Mouse (Mus musculus) thymus, postnatal 36 days (tissue): ENCODE measurements around the gene Coq10a.
"Not testable (repeated sequence)": the region's sequence is repeated elsewhere in the genome, so short reads cannot be mapped to it uniquely, and the experiment has no call there.

Experiments
- DNase-seq, 2 experiments: peaks; one replicate each; pipeline ENCODE4 v3.0.0; 2022; ENCODE audit warnings: mixed read lengths in 2 of 2

Gene Coq10a

DNA sequence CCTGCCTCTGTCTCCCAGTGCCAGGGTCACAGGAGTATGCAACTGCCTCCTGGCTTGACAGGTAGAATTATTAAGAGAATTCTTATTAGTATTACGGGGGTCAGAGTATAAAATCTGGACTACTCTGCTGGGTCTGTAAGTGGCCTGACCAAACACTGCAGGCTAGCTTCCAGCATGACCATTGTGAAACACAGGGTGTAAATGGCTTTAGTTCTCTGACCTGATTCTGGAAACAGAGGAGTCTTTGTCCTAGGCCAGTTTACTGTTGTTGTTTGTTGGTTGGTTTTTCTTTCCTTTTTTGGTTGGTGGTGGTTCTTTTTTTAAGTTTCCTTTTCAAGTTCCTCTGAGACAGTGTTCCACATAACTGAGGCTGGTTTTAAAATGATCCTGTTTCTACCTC lies 25.4 kb downstream of the Coq10a start:
- DNase-seq, result no peak

DNA sequence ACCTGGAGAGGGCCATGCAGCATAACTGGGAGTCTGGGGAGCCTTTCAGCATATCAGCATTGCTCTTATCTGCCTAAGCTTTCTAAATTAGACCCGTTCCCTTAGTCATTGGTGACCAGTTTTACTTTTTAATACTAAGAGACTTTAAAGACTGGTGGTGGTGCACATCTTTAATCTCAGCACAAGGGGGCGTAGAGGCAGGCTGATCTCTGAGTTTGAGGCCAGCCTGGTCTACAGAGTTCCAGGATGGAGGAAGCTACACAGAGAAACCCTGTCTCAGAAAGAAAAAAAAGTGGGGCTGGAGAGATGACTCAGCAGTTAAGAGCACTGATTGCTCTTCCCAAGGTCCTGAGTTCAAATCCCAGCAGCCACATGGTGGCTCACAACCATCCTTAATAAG lies 28.5 kb downstream of the Coq10a start:
- DNase-seq, result no peak

DNA sequence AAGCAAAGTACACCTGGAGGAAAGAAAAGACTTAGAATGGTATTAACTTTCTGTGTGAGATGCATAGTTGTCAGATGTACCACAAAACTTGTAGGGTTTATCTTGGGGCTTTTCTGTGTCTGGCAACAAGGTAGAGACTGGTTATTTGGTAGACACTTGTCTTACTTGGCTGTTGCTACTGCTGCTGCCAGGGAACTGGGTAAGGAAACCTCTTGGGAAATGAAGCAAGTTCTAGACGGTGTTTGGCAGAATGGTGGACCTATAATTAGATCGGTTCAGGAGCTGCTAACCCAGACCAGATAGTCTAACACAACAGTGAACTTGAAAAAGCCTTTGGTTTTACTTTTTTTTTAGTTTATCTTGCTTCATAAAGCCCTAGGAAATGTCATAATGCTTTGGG lies 29.8 kb downstream of the Coq10a start:
- no peak for DNase-seq

DNA sequence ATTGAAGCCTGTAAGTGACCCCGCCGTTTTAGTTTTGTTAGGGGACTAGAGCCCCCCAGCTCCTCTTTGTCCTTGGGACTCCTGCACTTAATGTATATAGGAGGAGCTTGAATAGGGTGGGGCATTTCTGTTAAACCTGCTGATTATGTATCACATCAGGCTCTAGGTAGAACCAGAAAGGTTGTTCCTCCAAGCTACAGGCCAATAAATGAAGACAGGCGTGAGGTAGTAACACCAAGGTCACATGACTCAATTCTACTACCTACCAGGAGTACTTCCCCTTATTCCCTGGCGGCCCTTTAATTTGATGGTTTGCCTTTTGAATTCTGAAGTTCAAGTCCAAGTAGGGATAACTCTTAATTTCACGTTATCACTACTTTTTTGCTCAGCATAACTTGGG lies 30.4 kb downstream of the Coq10a start:
- DNase-seq, result no peak

DNA sequence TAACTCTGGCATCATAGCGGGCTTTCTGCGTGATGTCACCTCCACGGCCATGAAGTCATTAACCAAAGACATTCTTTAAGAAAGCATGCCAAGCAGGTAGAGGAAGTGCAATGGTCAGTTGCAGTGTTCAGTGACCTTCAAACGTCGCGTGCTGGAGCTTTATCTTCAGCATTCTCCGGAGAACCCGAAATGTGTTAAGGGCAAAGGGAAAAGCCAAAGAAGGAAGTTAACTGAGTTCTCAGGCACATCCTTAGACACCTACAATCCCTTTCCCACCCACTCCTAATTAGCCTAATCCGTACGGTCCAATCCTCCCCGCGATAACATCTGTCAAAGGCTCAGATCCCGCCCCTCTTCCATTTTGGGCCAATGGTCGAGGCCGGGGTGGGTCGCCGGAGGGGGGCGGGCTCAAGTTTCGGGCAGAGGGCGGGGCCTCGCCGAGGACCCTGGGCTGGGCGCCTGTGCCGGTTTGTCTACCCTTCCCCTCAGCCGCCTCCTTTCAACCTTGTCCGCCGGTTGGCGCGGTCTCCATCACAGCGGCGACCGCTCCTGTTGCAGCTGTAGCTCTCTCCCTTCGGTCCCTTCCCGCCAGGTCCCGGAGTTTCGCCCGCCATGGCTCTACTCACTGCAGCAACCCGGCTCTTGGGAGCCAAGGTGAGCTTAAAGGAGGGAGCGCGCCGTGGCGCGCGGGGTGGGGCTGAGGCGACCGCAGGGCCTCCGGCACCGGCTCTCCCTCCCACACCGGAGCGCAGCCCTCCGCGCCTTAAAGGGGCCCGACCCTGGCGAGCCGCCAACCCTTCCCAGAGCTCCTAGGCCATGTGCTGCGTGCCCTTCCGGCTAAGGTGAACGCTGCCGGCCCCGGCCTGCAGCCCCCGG lies 31.3 kb downstream of the Coq10a start, which contains the start of gene Cs:
TSS of gene Cs (plus strand) at position 429 of the 876 bp plus-strand sequence.
- peak; percentile 97 for DNase-seq

DNA sequence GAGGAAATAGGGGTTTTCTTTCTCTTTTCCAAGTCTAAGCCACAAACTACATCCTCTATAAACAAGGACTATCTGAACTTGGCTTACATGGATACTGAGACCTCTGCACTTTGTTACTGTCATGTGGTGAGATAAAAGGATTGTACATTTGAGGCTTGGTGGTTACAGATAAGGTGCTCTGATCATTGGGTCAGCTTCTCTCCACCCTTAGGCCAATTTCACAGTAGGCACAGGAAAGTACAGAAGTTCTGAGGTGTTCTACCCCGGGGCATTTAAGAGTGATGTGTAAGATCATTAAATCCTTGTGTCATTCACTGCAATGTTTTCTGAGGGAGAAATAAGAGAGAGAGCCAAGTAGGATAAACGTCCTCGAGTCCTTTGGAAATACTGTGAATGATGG lies 32.2 kb downstream of the Coq10a start:
- no peak for DNase-seq

DNA sequence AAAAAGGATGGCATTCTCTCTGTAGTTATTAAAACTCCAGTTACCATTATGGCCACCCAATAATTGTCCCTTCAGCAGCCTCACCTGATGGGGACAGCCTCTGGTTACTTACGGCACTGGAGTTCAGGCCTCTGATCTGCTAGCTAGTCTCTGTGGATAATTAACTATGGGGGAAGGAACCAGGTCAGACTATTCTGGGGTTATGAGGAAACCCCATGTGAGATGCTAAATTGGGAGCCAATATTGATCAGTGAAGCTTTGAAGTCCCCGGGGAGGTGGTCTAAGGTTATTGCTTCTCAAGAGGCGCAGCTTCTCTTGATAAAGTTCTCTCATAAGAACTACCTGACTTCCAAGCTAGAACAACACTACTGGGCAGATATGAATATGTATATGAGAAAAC lies 32.6 kb downstream of the Coq10a start:
- no peak for DNase-seq

DNA sequence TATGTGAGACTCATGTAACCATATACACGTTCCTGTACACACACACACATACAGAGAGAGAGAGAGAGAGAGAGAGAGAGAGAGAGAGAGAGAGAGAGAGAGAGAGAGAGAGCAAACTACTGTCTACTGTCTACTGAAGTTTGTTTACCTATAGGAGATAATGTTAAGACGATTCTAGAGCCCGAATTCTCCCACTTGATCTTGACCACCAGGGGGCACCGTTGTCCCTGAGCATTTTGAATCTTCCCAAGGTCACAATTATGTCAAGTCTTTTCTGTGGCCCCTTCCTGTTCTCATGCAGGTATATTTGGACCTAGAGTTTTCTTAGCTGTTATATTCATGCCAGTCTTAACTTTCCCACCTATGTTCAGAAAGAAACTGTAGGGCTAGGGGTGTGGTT lies 33.2 kb downstream of the Coq10a start:
- peak; percentile 78 to 82 for DNase-seq

DNA sequence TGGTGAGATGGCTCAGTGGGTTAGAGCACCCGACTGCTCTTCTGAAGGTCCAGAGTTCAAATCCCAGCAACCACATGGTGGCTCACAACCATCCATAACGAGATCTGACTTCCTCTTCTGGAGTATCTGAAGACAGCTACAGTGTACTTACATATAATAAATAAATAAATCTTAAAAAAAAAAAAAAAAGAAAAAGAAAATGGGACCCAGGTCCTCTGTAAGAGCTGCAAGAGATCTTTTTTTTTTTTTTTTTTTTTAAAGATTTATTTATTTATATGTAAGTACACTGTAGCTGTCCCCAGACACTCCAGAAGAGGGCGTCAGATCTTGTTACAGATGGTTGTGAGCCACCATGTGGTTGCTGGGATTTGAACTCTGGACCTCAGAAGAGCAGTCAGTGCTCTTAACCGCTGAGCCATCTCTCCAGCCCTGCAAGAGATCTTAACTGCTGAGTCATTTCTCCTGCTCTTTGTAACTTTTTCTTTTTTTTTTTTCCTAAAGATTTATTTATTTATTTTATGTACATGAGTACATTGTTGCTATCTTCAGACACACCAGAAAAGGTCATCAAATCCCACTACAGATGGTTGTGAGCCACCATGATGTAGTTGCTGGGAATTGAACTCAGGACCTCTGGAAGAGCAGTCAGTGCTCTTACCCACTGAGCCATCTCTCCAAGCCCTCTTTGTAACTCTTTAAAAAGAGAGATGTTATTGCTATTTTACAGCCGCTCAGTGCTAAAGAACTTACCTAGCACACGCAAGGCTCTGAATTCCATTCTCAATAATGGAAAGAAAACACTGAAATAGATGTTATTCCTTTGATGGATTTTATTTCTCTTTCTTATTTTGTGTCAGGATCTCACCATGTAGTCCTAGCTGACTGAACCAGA lies 36.2 kb downstream of the Coq10a start:
- not testable (repeated sequence) for DNase-seq

DNA sequence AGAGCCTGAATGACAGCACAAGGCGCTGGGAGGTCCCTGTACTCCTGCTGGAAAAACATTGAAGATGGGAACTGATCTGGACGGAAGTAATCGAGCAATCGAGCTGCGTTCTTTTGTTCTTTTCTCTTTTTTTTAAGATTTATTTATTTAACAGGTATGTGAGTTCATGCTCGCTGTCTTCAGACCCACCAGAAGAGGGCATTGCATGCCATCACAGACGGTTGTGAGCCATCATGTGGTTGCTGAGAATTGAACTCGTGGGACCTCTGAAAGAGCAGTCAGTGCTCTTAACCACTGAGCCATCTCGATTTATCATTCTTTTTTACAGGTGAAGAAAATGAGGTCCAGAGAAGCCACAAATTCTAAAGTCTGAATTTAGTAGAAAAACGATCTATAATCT lies 41.2 kb downstream of the Coq10a start:
- no peak for DNase-seq

DNA sequence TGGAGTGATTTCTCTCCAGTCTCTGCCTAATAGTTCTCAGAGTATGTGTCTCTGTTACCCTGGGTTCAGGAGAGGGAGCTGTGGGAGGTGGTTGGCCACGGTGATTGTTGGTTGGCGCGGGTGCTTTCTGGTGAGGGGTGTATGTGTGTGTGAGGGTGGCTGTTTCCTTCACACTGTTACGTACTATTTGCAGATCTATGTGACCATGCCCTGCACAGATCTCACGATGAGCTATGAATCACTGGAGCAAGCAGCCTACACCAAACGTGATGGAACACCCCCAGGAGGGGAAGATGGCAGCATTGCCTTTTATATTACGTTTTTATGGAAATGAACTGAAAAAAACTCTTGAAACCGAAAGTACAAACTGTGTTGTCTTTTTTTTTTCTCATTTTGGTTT lies 42.0 kb downstream of the Coq10a start:
- no peak for DNase-seq

DNA sequence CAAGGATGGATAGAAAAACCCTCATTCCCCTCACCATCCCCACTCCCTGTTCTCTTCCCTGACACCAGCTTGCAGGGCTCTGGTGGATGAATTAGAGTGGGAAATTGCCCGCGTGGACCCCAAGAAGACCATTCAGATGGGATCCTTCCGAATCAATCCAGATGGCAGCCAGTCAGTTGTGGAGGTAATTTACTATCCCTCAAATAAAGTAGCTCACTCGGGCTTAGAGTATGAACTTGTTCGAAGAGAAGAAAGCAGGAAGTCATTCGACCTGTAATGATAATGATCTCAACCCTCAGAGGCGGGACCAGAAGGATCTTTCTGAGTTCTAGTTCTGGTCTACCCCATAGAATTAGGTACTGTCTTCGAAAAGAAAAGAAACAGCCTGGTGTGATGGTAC lies 45.3 kb downstream of the Coq10a start:
- peak in 1 of 2 experiments; percentile 6 for DNase-seq

DNA sequence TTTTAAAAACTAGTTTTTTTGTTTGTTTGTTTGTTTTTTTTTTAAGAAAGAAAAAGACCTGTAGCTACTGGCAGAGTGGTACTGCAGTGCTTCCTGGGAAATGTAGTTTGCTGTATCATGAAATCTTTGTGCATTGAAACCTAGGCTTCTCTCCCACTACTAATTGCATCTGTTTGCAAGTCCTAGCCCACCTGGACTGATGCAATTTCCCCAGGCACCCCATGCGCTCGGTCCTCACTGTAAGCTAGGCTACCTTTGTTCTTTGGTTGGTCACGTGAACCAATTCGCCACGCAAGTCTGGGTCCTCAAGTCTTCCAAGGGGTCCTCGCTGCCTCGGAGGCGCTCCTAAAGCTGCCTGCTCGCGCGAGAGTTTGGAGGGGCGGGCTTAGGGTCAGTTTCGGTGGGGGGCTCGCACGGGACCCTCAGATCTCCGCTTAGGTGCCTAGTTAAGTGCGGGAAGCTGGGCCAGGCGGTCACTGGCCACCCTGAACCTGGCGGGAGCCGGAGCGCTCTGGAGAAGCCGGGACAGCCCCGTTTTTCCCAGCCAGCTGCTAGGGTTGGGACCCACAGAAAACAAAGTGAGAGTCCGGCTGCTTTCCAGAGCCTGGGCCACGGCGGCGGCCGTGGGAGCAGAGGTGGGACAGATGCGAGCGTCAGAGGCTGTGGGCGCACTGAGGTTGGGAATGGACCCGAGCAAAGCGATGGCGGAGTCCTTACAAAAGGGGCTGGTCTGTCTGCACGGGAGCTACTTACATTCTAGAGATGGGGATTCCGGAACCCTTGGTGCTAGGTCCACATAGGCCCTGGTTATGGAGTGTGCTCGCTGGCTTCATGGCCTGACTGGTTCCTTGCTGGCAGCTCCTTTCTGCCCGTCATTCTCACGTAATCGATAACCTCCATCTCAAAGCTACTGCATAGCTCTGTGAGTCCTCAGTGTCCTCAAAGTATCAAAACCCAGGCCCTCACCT lies 46.4 kb downstream of the Coq10a start, which contains the start of gene Cnpy2:
TSS of gene Cnpy2 (plus strand) at position 319 of the 968 bp plus-strand sequence.
- DNase-seq, result peak; percentile 78 to 84

DNA sequence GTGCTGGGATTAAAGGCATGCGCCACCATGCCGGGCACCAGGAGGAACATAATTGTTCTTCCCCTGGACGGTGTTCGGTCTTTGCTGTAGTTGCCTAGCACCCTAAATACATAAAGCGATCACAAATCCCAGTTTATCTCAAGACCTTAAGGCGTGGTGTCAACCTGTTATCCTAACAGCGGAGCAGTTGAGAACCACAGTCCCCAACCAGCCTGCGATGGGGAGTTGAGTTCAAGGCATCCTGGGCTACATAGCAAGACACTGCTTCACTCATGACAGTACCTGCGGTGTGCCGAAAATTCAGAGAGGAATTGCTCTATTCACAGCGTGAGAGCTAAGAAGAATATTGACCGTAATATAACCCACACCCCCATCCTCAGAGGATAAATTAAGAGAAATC lies 47.2 kb downstream of the Coq10a start:
- no peak for DNase-seq

DNA sequence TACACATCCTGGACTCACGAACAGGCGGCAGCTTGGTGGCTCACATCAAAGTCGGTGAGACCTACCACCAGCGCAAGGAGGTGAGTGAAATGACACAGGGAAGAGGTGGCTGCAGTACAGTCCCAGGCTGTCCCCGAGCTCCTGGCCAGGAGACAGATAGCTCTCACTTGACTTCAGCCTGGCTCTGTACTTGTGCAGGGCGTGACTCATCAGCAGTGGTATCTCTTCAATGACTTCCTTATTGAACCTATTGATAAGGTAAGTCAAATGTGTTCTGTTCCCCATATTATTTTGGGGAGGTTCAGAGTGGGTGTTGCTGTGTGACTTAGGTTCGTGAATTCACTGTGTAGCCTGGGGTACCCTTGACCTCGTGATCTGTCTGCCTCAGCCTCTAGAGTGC lies 53.2 kb downstream of the Coq10a start:
- no peak for DNase-seq
